Mouse (Mus musculus) granulocyte monocyte progenitor cell, adult 5-6 weeks (primary cell): Measurements from ENCODE around the gene D7Ertd443e. TPM values are rescaled to one million over a fixed set of nuclear protein-coding genes. Genes with fewer than 3 reads are reported as not detected.

Experiments
- ATAC-seq: replicated peaks from 2 replicates; pipeline ENCODE4 v1.8.0; 2016; ENCODE audit warnings: mild to moderate bottlenecking, moderate TSS enrichment, inconsistent platforms; ENCODE audit not compliant: poor library complexity, severe bottlenecking
- total RNA-seq, 2 experiments: library from RNA; stranded (forward) in 1 of 2; stranded (reverse) in 1 of 2; fragments of 200-712, 200-1000 nt in 1 of 2; fragments of >200 nt in 1 of 2; fragmentation: Nextera tagmentation in 1 of 2; gene quantifications; 2 replicates each; pipeline ENCODE4 v1.2.3; 2014 to 2017

The D7Ertd443e gene
- total RNA-seq (2014; fragmentation: Nextera tagmentation) (not detected in 2 replicates), total RNA-seq (2017) (not detected in 2 replicates)

GRCm38 (mm10) chr7:134385561-134385960 is at the start of gene D7Ertd443e:
Gene D7Ertd443e (minus strand): TSS chr7:134385661.
- ATAC-seq, result no peak

- ATAC-seq, result no peak
Measured at GRCm38 (mm10) chr7:134431681-134432080, 46.2 kb upstream of the D7Ertd443e start.

GRCm38 (mm10) chr7:134428676-134429075 is 43.2 kb upstream of the D7Ertd443e start:
- no peak for ATAC-seq

- no peak for ATAC-seq
Measured at GRCm38 (mm10) chr7:134415014-134415413, 29.6 kb upstream of the D7Ertd443e start.

- ATAC-seq, result peak; percentile 89
Measured at GRCm38 (mm10) chr7:134414005-134414690, 28.7 kb upstream of the D7Ertd443e start.

GRCm38 (mm10) chr7:134408641-134409040 is 23.2 kb upstream of the D7Ertd443e start:
- ATAC-seq, result no peak

- no peak for ATAC-seq
Measured at GRCm38 (mm10) chr7:134400746-134401145, 15.3 kb upstream of the D7Ertd443e start.

- ATAC-seq, result no peak
Measured at GRCm38 (mm10) chr7:134396769-134397168, 11.3 kb upstream of the D7Ertd443e start.

- no peak for ATAC-seq
Measured at GRCm38 (mm10) chr7:134382791-134383190, 2.7 kb downstream of the D7Ertd443e start.

GRCm38 (mm10) chr7:134381407-134381861 is 4.0 kb downstream of the D7Ertd443e start:
- peak; percentile 80 for ATAC-seq

- ATAC-seq, result peak; percentile 60
Measured at GRCm38 (mm10) chr7:134378273-134378672, 7.2 kb downstream of the D7Ertd443e start.

GRCm38 (mm10) chr7:134376786-134377185 is 8.7 kb downstream of the D7Ertd443e start:
- no peak for ATAC-seq

- no peak for ATAC-seq
Measured at GRCm38 (mm10) chr7:134372276-134372675, 13.2 kb downstream of the D7Ertd443e start.

- no peak for ATAC-seq
Measured at GRCm38 (mm10) chr7:134369241-134369640, 16.2 kb downstream of the D7Ertd443e start.

GRCm38 (mm10) chr7:134362257-134362870 is 23.1 kb downstream of the D7Ertd443e start:
- no peak for ATAC-seq

- ATAC-seq, result peak; percentile 82
Measured at GRCm38 (mm10) chr7:134348825-134349224, 36.6 kb downstream of the D7Ertd443e start.

- ATAC-seq, result no peak
Measured at GRCm38 (mm10) chr7:134342202-134342601, 43.3 kb downstream of the D7Ertd443e start.

GRCm38 (mm10) chr7:134335951-134336350 is 49.5 kb downstream of the D7Ertd443e start:
- ATAC-seq, result no peak

GRCm38 (mm10) chr7:134320979-134321378 is 64.5 kb downstream of the D7Ertd443e start:
- no peak for ATAC-seq

- ATAC-seq, result no peak
Measured at GRCm38 (mm10) chr7:134302084-134302483, 83.4 kb downstream of the D7Ertd443e start.

- ATAC-seq, result no peak
Measured at GRCm38 (mm10) chr7:134301285-134301684, 84.2 kb downstream of the D7Ertd443e start.

- no peak for ATAC-seq
Measured at GRCm38 (mm10) chr7:134292750-134293149, 92.7 kb downstream of the D7Ertd443e start.
